Mouse (Mus musculus): Measurements from ENCODE around the gene Gstp2. TPM values are rescaled to one million over a fixed set of nuclear protein-coding genes. Genes with fewer than 3 reads are reported as not detected.

Gene Gstp2
- polyA plus RNA-seq, 1 experiment from 2014 or later = 8.0 TPM

GRCm38 (mm10) chr19:4005091-4005490 lies 40.7 kb downstream of the Gstp2 start:
- peaks cover 42 to 43% of the 10 kb centered on the region in 2 experiments for H3K4me1 ChIP-seq (ENCODE audit: control insufficient read depth in 2 of 2, insufficient read depth in 2 of 2, low read length in 2 of 2)
- H3K4me2 ChIP-seq (ENCODE audit: low read length) = peak overlapping the region; percentile 67
- 69% methylated on average over 9 of the region's 9 CpGs for WGBS
- H3K27ac ChIP-seq (replicated peaks in 1 of 2; ENCODE audit: control insufficient read depth in 1 of 2, insufficient read depth in 1 of 2, low read depth in 2 of 2, low read length in 2 of 2) = peak overlapping the region in 1 of 2 experiments; percentile 99; a peak in 2 of 4 replicates
- H3K36me3 ChIP-seq (ENCODE audit: control insufficient read depth, insufficient read depth, low read length) = peaks cover 54% of the 10 kb centered on the region
- ATAC-seq (ENCODE audit: insufficient number of reproducible peaks, insufficient read depth, low FRiP score, low read depth) = no peak
- H3K27me3 ChIP-seq (ENCODE audit: control insufficient read depth, insufficient read depth, low read length) = no peaks in the 10 kb centered on the region
- peak overlapping the region; percentile 73; the same call in 1 of the 2 replicates for H3K9ac ChIP-seq (ENCODE audit: low read length)
- no peak overlapping the region for H3K4me3 ChIP-seq (ENCODE audit: control insufficient read depth in 1 of 2, insufficient read depth in 1 of 2, low read depth in 1 of 2, low read length in 2 of 2)
- no peaks in the 10 kb centered on the region for H3K9me3 ChIP-seq (ENCODE audit: control insufficient read depth, low read length)

- ATAC-seq (ENCODE audit: insufficient number of reproducible peaks, insufficient read depth, low FRiP score, low read depth) = no peak
- H3K36me3 ChIP-seq (ENCODE audit: control insufficient read depth, insufficient read depth, low read length) = peaks cover 47% of the 10 kb centered on the region
- H3K9me3 ChIP-seq (ENCODE audit: control insufficient read depth, low read length) = no peaks in the 10 kb centered on the region
- H3K9ac ChIP-seq (ENCODE audit: low read length) = peak overlapping the region; percentile 73
- H3K27ac ChIP-seq (replicated peaks in 1 of 2; ENCODE audit: control insufficient read depth in 1 of 2, insufficient read depth in 1 of 2, low read depth in 2 of 2, low read length in 2 of 2) = peak overlapping the region; percentile 92 to 99; a peak in 2 of 4 replicates
- peak overlapping the region; percentile 67 for H3K4me2 ChIP-seq (ENCODE audit: low read length)
- 72% methylated on average over 15 of the region's 15 CpGs for WGBS
- peaks cover 44 to 48% of the 10 kb centered on the region in 2 experiments for H3K4me1 ChIP-seq (ENCODE audit: control insufficient read depth in 2 of 2, insufficient read depth in 2 of 2, low read length in 2 of 2)
- H3K27me3 ChIP-seq (ENCODE audit: control insufficient read depth, insufficient read depth, low read length) = no peaks in the 10 kb centered on the region
- peak overlapping the region in 1 of 2 experiments; percentile 9; a peak in 1 of 4 replicates for H3K4me3 ChIP-seq (ENCODE audit: control insufficient read depth in 1 of 2, insufficient read depth in 1 of 2, low read depth in 1 of 2, low read length in 2 of 2)
These were observed 41.5 kb downstream of the Gstp2 start for GRCm38 (mm10) chr19:4004331-4004730.

- Histone ChIP-seq H3K9ac (ENCODE audit: low read length) (peak overlapping the region; percentile 73), H3K27ac (replicated peaks in 1 of 2; ENCODE audit: control insufficient read depth in 1 of 2, insufficient read depth in 1 of 2, low read depth in 2 of 2, low read length in 2 of 2) (peak overlapping the region; percentile 92 to 99), H3K4me3 (ENCODE audit: control insufficient read depth in 1 of 2, insufficient read depth in 1 of 2, low read depth in 1 of 2, low read length in 2 of 2) (peak overlapping the region; percentile 16 to 38), H3K36me3 (ENCODE audit: control insufficient read depth, insufficient read depth, low read length) (peaks cover 40% of the 10 kb centered on the region), H3K4me1 (ENCODE audit: control insufficient read depth in 2 of 2, insufficient read depth in 2 of 2, low read length in 2 of 2) (peaks cover 44 to 49% of the 10 kb centered on the region in 2 experiments), H3K27me3 (ENCODE audit: control insufficient read depth, insufficient read depth, low read length) (no peaks in the 10 kb centered on the region), H3K9me3 (ENCODE audit: control insufficient read depth, low read length) (no peaks in the 10 kb centered on the region), H3K4me2 (ENCODE audit: low read length) (peak overlapping the region; percentile 67)
- WGBS = 72% methylated on average over 12 of the region's 12 CpGs
- no peak for ATAC-seq (ENCODE audit: insufficient number of reproducible peaks, insufficient read depth, low FRiP score, low read depth)
These were observed 42.2 kb downstream of the Gstp2 start for GRCm38 (mm10) chr19:4003641-4004040.

GRCm38 (mm10) chr19:4003112-4003511 lies 42.7 kb downstream of the Gstp2 start, which contains the start of gene Doc2g:
TSS of gene Doc2g (plus strand) at chr19:4003313.
- H3K27ac ChIP-seq (replicated peaks in 1 of 2; ENCODE audit: control insufficient read depth in 1 of 2, insufficient read depth in 1 of 2, low read depth in 2 of 2, low read length in 2 of 2) = peak within 1 kb of the TSS; percentile 93 to 99
- 32% methylated on average over 1 of the region's 1 CpGs for WGBS

GRCm38 (mm10) chr19:4001752-4002151 lies 44.1 kb downstream of the Gstp2 start:
- no peaks in the 10 kb centered on the region for H3K9me3 ChIP-seq (ENCODE audit: control insufficient read depth, low read length)
- H3K4me2 ChIP-seq (ENCODE audit: low read length) = peak overlapping the region; percentile 86
- peak overlapping the region; percentile 91; the same call in 1 of the 2 replicates for H3K9ac ChIP-seq (ENCODE audit: low read length)
- peak overlapping the region; percentile 95 to 99 for H3K27ac ChIP-seq (replicated peaks in 1 of 2; ENCODE audit: control insufficient read depth in 1 of 2, insufficient read depth in 1 of 2, low read depth in 2 of 2, low read length in 2 of 2)
- no peak for ATAC-seq (ENCODE audit: insufficient number of reproducible peaks, insufficient read depth, low FRiP score, low read depth)
- peaks cover 21% of the 10 kb centered on the region for H3K36me3 ChIP-seq (ENCODE audit: control insufficient read depth, insufficient read depth, low read length)
- H3K27me3 ChIP-seq (ENCODE audit: control insufficient read depth, insufficient read depth, low read length) = no peaks in the 10 kb centered on the region
- 0 out of 4 replicates have a peak overlapping the region, but pooled peaks of 1 of the 2 experiments have one; percentile 74 for H3K4me3 ChIP-seq (ENCODE audit: control insufficient read depth in 1 of 2, insufficient read depth in 1 of 2, low read depth in 1 of 2, low read length in 2 of 2)
- H3K4me1 ChIP-seq (ENCODE audit: control insufficient read depth in 2 of 2, insufficient read depth in 2 of 2, low read length in 2 of 2) = peaks cover 44 to 49% of the 10 kb centered on the region in 2 experiments
- 60% methylated on average over 5 of the region's 5 CpGs for WGBS

More at GRCm38 (mm10) chr19:4003112-4003511, 42.7 kb downstream of the Gstp2 start, which contains the start of gene Doc2g:
- H3K27me3 ChIP-seq (ENCODE audit: control insufficient read depth, insufficient read depth, low read length) = no peaks in the 10 kb centered on the region
- peak; percentile 48 for ATAC-seq (ENCODE audit: insufficient number of reproducible peaks, insufficient read depth, low FRiP score, low read depth)
- H3K9me3 ChIP-seq (ENCODE audit: control insufficient read depth, low read length) = no peaks in the 10 kb centered on the region
- peaks cover 44 to 49% of the 10 kb centered on the region in 2 experiments for H3K4me1 ChIP-seq (ENCODE audit: control insufficient read depth in 2 of 2, insufficient read depth in 2 of 2, low read length in 2 of 2)
- peak within 1 kb of the TSS; percentile 91 for H3K9ac ChIP-seq (ENCODE audit: low read length)
- peaks cover 34% of the 10 kb centered on the region for H3K36me3 ChIP-seq (ENCODE audit: control insufficient read depth, insufficient read depth, low read length)
- peak within 1 kb of the TSS; percentile 16 to 38 for H3K4me3 ChIP-seq (ENCODE audit: control insufficient read depth in 1 of 2, insufficient read depth in 1 of 2, low read depth in 1 of 2, low read length in 2 of 2)
- peak within 1 kb of the TSS; percentile 67 for H3K4me2 ChIP-seq (ENCODE audit: low read length)

- Histone ChIP-seq H3K4me3 (ENCODE audit: control insufficient read depth in 1 of 2, insufficient read depth in 1 of 2, low read depth in 1 of 2, low read length in 2 of 2) (peak overlapping the region; percentile 68 to 74), H3K4me1 (ENCODE audit: control insufficient read depth in 2 of 2, insufficient read depth in 2 of 2, low read length in 2 of 2) (peaks cover 44 to 49% of the 10 kb centered on the region in 2 experiments), H3K9ac (ENCODE audit: low read length) (peak overlapping the region; percentile 91), H3K27ac (replicated peaks in 1 of 2; ENCODE audit: control insufficient read depth in 1 of 2, insufficient read depth in 1 of 2, low read depth in 2 of 2, low read length in 2 of 2) (peak overlapping the region; percentile 95 to 99), H3K9me3 (ENCODE audit: control insufficient read depth, low read length) (no peaks in the 10 kb centered on the region), H3K36me3 (ENCODE audit: control insufficient read depth, insufficient read depth, low read length) (peaks cover 14% of the 10 kb centered on the region), H3K4me2 (ENCODE audit: low read length) (peak overlapping the region; percentile 86), H3K27me3 (ENCODE audit: control insufficient read depth, insufficient read depth, low read length) (no peaks in the 10 kb centered on the region)
- 17% methylated on average over 17 of the region's 17 CpGs for WGBS
- no peak for ATAC-seq (ENCODE audit: insufficient number of reproducible peaks, insufficient read depth, low FRiP score, low read depth)
These were observed 44.8 kb downstream of the Gstp2 start for GRCm38 (mm10) chr19:4000949-4001525.

GRCm38 (mm10) chr19:4000119-4000900 lies 45.5 kb downstream of the Gstp2 start, which contains the start of the genes Nudt8 and Gm49405:
TSS of gene Nudt8 (plus strand) at chr19:4000580.
TSS of gene Gm49405 (plus strand) at chr19:4000626.
- peak; percentile 83 for ATAC-seq (ENCODE audit: insufficient number of reproducible peaks, insufficient read depth, low FRiP score, low read depth)
- no peaks in the 10 kb centered on the region for H3K9me3 ChIP-seq (ENCODE audit: control insufficient read depth, low read length)
- WGBS = under 1% methylated on average over 64 of the region's 64 CpGs
- H3K27ac ChIP-seq (replicated peaks in 1 of 2; ENCODE audit: control insufficient read depth in 1 of 2, insufficient read depth in 1 of 2, low read depth in 2 of 2, low read length in 2 of 2) = peak within 1 kb of the TSS; percentile 95 to 99
- no peaks in the 10 kb centered on the region for H3K27me3 ChIP-seq (ENCODE audit: control insufficient read depth, insufficient read depth, low read length)
- peak within 1 kb of the TSS; percentile 91 for H3K9ac ChIP-seq (ENCODE audit: low read length)
- H3K36me3 ChIP-seq (ENCODE audit: control insufficient read depth, insufficient read depth, low read length) = peaks cover 7% of the 10 kb centered on the region; the same call in 1 of the 2 replicates
- H3K4me1 ChIP-seq (ENCODE audit: control insufficient read depth in 2 of 2, insufficient read depth in 2 of 2, low read length in 2 of 2) = peaks cover 44 to 47% of the 10 kb centered on the region in 2 experiments
- peak within 1 kb of the TSS; percentile 68 to 74 for H3K4me3 ChIP-seq (ENCODE audit: control insufficient read depth in 1 of 2, insufficient read depth in 1 of 2, low read depth in 1 of 2, low read length in 2 of 2)
- H3K4me2 ChIP-seq (ENCODE audit: low read length) = peak within 1 kb of the TSS; percentile 86
